Mouse (Mus musculus) gastrocnemius, adult 8-10 months (tissue): ENCODE data around the gene Plagl2. TPM values are rescaled to one million over a fixed set of nuclear protein-coding genes. Genes with fewer than 3 reads are reported as not detected.

Experiments used
- DNase-seq, 2 experiments: peaks; one replicate each; pipeline ENCODE4 v3.0.0; 2022; ENCODE audit warnings: low spot score in 2 of 2
- total RNA-seq, 4 experiments: library from RNA; stranded (reverse); gene quantifications; 2 replicates each; pipeline ENCODE4 v1.2.4; 2022

The Plagl2 gene
- total RNA-seq, 4 experiments from 2014 or later, result 2.3 to 3.4 (median 3.0) TPM

DNA sequence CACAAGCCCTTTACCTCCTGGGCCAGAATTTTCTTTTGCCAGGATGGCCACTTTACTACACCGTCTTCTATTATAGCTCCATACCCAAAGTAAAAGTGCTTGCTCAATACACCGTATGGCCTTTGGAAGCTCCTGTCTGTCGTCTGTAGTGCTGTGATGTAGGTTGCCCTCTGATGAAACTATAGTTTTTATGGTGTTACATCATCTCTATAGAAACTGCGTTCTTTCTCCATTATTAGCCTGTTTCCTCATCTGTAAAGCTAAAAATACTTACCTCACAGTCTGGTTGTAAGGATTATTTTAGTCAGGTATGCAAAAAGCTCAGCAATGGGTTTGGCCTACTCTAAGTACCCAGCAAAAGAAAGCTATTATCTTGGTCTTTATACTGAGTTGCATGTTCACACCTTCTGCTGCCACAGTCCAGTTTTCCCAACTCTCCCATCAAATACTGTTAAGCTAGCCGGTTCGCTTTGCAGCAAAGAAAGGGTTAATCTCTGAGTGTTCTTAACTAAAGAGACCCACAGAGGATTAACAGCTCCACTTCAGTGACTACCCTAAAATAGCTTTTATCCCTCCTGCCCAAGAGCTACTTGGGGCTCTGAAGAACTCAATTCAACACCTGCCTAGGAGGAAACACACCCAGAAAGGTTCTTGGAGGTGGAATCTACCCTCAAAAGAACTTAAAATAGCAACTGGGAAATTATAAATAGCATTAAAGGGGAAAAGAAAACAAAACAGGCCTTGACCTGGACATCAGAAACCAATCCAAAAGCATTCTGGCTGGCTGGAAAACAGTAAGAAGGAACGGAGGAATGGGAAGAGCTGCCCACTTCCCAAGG lies 2.0 kb downstream of the Plagl2 start:
- no peak for DNase-seq

DNA sequence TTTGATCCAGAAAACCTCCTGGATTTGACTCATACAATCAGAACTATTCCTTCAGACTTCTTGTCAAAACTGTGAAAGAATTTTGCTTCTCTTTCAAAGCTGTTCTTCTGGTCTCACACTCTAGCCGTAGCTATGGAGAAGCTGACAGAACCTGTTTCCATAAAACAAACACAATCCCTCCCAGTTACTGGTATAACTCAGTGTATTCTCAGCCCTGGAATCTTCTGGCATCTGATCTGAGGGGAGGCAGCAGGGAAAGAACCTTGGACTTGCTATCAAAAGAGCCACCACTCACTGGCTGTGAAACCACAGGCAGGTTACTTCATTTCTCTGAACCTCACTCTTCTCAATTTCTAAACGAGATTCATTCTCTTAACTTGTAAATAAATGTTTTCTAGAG lies 2.8 kb downstream of the Plagl2 start:
- DNase-seq, result no peak

- no peak for DNase-seq
These were observed 3.3 kb downstream of the Plagl2 start for GRCm38 (mm10) chr2:153237891-153238290.

GRCm38 (mm10) chr2:153237193-153237592 lies 4.0 kb downstream of the Plagl2 start:
- no peak for DNase-seq

DNA sequence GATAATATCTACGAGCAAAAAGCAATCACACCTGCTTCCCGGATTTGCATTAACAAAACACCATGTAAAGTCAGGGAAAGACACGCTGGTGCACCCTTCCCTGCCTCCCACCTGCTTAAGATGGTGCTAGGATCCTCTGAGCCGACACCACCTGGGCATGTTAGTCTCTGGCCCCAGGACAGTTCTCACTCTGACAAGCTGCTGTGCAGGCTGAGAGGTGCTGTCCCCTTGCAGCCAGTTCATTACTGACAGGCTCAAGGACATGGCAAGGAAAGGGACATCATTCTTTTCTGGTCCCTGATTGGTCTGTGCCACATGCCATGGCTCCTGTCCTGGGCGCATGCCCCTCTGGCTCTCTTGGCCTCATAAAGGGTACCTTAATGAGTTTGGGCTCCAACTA lies 12.7 kb downstream of the Plagl2 start:
- DNase-seq, result no peak

- no peak for DNase-seq
These were observed 13.3 kb downstream of the Plagl2 start for GRCm38 (mm10) chr2:153227959-153228358.

DNA sequence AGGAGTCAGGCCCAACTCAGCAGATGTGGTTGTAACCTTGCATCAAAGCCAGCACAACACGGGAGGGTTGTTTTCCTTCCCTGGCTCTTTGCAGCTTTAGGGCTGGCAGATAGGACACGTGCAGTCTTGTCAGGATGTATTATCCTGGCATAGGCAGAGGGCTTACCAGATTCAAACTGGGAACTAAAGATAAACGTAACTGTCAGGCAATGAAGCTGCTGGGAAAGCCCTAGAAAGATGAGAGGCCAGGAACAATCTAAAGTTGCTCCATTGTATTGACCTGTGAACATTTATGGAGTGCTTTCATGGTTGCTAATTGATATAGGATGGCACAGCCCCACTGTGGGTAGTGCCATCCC lies 15.7 kb downstream of the Plagl2 start:
- DNase-seq, result no peak

DNA sequence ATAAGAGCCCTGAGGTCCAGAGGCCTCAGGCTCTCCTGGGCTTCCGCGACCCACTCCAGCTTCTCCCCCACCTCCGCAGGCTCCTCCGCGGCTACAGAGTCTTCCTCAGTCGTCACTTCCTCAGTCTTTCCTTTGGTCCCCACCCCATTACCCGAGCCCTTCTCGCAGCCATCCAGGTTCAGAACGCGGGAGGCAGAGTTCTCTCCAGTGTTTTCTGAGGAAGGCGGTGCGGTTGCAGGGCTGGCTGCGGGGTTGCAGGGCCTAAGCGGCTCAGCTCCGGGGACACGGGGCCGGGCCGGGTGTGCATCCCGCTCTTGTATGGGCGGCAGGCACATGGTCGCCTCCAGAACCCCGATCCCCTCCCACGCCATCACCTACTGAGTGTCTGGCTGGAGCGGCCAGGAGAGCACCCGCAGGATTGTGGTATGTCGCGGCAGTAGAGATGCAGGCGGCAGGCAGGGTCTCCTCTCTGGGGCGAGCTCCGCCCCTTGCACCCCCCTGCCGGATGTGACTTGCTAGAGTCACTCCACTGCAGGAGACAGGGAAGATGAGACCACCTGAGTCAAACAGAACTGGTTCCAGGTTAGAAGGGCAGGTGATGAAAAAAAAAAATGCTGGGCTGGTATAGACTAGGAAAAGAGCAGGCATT lies 16.2 kb downstream of the Plagl2 start, which contains the start of gene Tspyl3:
Gene Tspyl3, minus strand, starts transcription at position 496 of the 649 bp plus-strand sequence.
- no peak for DNase-seq

DNA sequence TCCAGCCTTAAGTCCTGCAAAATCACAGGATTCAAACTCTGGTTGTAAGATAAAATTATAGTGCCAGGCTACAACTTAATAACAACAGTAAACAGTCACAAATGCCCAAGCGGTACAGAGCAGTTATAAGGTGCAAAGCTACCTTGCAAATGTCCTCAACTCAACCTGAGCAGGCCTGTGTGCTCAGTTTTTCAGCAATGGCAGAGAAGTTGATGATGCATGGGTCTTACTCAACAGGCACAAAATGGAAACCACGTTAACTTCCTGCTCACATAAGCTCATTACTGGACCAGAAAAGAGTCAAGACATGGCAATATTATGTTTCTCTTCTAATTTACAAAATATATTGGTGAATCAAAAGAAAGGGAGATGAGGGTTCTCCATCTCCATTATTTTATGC lies 18.7 kb downstream of the Plagl2 start:
- no peak for DNase-seq

DNA sequence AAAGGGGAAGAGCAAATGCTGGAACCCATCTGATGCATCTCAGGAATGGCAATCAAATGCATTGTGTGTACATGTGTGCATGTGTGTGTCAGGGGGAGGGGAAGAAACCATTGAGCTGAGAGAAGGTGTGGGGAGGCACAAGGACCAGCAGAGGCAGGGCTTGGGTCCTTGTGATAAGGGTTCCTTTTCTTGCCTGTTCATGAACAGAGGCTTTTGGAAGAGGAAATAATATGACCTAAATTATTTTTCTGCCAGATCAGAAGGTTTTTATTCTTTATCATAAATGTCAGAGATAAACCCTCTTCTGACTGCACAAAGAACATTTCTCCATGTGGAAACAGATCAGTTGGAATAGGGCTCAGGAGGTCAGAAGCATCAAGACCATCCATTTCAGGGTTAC lies 19.1 kb downstream of the Plagl2 start:
- no peak for DNase-seq

DNA sequence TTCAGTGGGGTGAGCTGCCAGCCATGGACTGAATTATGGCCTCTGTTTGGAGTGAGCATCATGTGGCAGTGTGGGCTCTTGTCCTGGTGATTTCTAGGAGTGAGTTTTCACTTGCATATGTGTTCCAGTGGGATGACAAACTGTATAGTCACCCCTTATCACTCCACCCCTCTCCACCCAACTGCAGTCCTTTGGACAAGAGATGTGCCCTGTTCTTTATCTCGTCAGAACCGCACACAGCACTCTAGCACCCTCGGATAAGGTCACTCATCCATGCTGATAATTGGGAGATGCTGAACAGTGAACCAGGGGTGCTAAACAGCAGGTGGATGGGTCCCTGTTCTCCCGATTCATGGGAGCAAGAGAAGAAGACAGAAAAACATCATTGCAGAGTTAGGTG lies 19.6 kb downstream of the Plagl2 start:
- no peak for DNase-seq

- no peak for DNase-seq
These were observed 22.7 kb downstream of the Plagl2 start for GRCm38 (mm10) chr2:153218516-153218915.

- DNase-seq, result no peak
These were observed 23.3 kb downstream of the Plagl2 start for GRCm38 (mm10) chr2:153217826-153218340.

DNA sequence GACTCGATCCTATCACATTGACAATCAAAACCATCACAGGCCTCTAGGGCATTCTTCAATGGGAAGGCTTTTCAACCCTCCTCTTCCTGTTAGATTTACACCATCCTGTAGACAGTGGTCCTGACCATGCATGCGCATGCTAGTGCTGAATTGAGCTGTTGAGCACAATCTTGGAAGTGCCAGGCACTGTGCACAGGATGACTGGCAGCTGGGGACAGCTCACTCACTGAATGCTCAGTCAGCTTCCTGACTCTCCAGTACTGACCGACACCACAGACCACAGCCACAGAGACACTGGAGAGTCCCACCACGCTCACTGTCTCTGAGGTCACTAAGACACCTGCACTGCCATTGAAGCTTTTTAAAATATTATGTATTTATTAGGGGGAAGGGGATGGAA lies 25.8 kb downstream of the Plagl2 start:
- DNase-seq, result no peak

- DNase-seq, result no peak
These were observed 26.4 kb downstream of the Plagl2 start for GRCm38 (mm10) chr2:153214771-153215259.

- no peak for DNase-seq
These were observed 27.9 kb downstream of the Plagl2 start for GRCm38 (mm10) chr2:153213351-153213750.

- DNase-seq, result no peak
These were observed 29.8 kb downstream of the Plagl2 start for GRCm38 (mm10) chr2:153211451-153211850.

DNA sequence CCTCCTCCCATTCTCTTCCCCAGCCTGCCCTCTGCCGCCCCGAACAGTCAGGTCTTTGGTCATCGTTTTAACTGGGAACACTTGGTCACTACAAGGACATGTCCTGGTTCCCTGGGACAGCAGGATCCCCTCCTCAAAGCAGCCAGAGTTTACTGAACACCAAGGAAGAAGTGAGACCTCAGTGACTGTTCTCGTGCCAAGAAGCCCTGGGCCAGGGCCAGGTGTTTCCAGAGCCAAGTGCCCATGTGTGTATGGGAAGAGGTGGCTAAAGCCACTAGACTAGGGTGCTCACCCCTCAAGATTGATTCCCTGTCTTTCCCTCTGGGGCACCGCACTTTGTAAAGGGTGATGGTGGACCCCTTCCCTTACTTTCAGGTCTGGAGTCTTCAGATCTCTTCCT lies 31.9 kb downstream of the Plagl2 start:
- no peak for DNase-seq

GRCm38 (mm10) chr2:153208149-153208548 lies 33.1 kb downstream of the Plagl2 start:
- DNase-seq, result no peak

DNA sequence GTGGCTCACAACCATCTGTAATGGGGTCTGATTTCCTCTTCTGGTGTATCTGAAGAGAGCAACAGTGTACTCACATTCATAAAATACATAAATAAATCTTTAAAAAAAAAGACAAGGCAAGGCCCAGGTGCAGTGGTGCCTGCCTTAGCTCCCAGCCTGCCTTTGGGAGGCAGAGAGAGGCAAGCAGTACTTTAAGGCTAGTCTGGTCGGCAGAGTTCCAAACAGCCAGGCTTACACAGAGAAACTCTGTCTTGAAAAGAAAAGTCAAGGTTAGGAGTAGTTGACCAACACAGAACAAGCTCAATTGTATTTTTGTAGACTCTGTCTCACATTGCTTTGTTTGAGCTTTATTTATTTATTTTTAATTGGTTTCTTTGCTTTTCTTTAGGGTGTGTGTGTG lies 38.5 kb downstream of the Plagl2 start:
- DNase-seq, result no peak

DNA sequence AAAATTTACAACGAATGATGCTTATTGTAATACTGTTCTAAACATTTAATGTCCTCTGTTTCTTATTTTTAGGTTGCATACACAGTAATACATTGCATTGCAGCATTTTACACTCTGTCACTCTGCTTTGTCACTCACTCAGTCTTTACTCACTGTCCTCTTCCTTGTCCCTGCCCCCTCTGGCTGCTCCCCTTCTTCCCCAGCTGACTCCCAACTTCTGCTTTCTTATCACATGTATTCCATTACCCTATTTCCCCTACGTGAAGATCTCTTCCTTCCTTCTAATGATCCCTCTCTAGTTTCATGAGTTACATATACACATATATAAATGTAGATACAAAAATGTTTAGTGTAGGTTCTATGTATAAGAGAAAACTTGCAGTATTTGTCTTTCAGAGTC lies 42.1 kb downstream of the Plagl2 start:
- no peak for DNase-seq

- no peak for DNase-seq
These were observed 42.7 kb downstream of the Plagl2 start for GRCm38 (mm10) chr2:153198485-153198884.

DNA sequence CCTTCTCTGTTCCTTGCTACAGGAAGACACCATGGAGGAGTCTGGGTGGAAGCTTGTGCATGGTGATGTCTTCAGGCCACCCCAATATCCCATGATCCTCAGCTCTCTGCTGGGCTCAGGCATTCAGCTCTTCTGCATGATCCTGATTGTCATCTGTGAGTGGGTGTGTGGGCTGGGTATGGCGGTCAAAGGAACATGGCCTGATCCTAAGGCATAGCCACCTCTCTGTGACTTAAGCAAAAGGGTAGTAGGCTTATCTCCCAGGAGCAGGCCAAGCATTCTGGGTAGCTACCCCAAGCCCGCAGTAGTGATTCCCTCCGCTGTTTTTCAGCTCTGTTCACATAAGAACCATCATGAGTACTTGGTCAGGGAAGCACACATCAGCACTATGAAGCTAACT lies 47.0 kb downstream of the Plagl2 start:
- no peak for DNase-seq
